Mouse (Mus musculus) forebrain, embryonic 12.5 days (tissue): Measurements from ENCODE around the gene Trabd. TPM values are rescaled to one million over a fixed set of nuclear protein-coding genes. Genes with fewer than 3 reads are reported as not detected.

Experiments
- polyA plus RNA-seq: library from polyadenylated mRNA; unstranded; fragments of >200 nt; fragmentation: Nextera tagmentation; extraction: Ambion mirVana; gene quantifications from 2 replicates; pipeline ENCODE4 v1.2.1, GENCODE M21; 2016

The Trabd gene
- polyA plus RNA-seq, 1 experiment from 2014 or later: 48.8 TPM

Other genes with a start within 250 kb of the Trabd start
- 46.0 and 49.4 TPM in 2 replicates for gene Pim3, start 212.9 kb upstream of the Trabd start, polyA plus RNA-seq
- gene Ttll8, start 120.7 kb upstream of the Trabd start, polyA plus RNA-seq: 0.14 and 0.17 TPM in 2 replicates
- gene Mlc1, start 96.1 kb upstream of the Trabd start, polyA plus RNA-seq: 15.5 and 16.3 TPM in 2 replicates
- not detected in 2 replicates for gene Mov10l1, start 92.2 kb upstream of the Trabd start, polyA plus RNA-seq
- 1.3 and 1.8 TPM in 2 replicates for gene Panx2, start 15.4 kb upstream of the Trabd start, polyA plus RNA-seq
- 23.1 and 24.4 TPM in 2 replicates for gene Selenoo, start 14.0 kb downstream of the Trabd start, polyA plus RNA-seq
- gene Tubgcp6, start 48.0 kb downstream of the Trabd start, polyA plus RNA-seq: 27.4 and 27.7 TPM in 2 replicates
- 20.5 TPM in 2 replicates for gene Hdac10, start 53.6 kb downstream of the Trabd start, polyA plus RNA-seq
- gene Mapk12, start 65.6 kb downstream of the Trabd start, polyA plus RNA-seq: 14.2 and 16.7 TPM in 2 replicates
- gene Mapk11, start 74.5 kb downstream of the Trabd start, polyA plus RNA-seq: 46.9 and 47.4 TPM in 2 replicates
- gene Plxnb2, start 105.7 kb downstream of the Trabd start, polyA plus RNA-seq: 174 and 182 TPM in 2 replicates
- 38.8 and 44.0 TPM in 2 replicates for gene Dennd6b, start 121.4 kb downstream of the Trabd start, polyA plus RNA-seq
- 47.1 and 57.2 TPM in 2 replicates for gene Ppp6r2, start 136.4 kb downstream of the Trabd start, polyA plus RNA-seq
- 82.5 and 88.9 TPM in 2 replicates for gene Sbf1, start 240.2 kb downstream of the Trabd start, polyA plus RNA-seq
- gene Adm2, start 247.6 kb downstream of the Trabd start, polyA plus RNA-seq: not detected in 2 replicates